Mouse (Mus musculus): ENCODE measurements around the gene Agap3. TPM values are rescaled to one million over a fixed set of nuclear protein-coding genes. Genes with fewer than 3 reads are reported as not detected.

Gene Agap3
- total RNA-seq, 2 experiments from 2014 or later: 44.7 to 49.8 TPM

DNA sequence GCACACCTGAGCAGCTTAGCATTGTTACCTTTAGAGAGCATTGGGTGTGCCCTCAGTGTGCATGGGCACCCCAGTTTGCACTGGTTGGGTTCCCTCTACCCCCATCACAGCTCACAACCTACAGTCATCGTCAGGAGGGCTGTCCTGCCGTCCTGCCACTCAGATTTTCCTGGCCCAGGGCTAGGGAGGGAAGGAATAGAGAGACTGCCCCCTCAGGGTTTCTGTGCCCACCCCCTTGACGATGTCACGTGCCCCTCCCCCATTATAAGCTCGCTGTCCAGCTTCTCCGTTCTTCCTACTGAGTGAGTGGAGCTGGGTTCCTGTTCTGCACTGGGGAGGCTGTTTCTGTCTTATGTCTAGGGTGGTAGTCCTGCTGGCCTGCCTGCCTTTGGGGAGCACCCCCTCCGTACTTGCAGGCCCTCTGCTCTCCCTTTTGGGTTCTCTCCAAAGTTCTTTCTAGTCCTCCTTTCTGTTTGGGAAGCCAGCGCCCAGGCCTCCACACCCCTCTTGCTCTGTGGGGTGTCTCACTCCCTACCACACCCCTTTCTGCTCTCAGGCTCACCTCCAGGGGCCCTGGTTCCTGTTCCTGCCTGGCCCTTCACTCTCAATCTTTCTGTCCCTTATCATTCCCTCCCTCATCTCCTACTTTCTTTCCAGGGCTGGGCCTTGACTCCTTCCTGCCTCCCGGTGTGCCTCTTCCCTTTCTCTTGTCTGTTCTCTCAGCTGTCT lies 25.3 kb upstream of the Agap3 start:
- intact Hi-C loops (cut with DNase I; ENCODE audit: low total_unique reads): no loop called here
- DNase-seq: no peak

GRCm38 (mm10) chr5:24427285-24427633 lies 24.7 kb upstream of the Agap3 start:
- DNase-seq: no peak
- intact Hi-C loops (cut with DNase I; ENCODE audit: low total_unique reads): no loop called here

DNA sequence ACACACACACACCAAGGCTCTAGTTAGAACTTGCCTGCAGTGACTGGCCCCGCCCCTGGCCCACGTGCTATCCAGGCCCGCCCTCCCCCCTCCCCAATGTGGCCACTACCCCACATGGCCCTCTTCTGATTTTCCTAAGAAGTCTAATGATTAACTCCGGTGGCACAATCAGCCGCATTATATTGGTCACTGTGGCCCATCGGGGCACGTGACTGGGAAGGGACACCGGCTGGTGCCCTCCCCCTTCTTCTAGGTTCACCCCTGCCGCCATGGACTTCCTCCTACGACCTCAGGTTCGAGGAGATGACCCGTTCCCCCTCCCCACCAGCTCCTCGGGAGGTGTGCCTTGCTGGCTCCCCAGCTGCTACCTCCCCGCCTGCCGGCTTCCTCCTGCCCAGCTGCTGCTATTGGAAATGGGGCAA lies 24.0 kb upstream of the Agap3 start:
- DNase-seq: no peak
- intact Hi-C loops (cut with DNase I; ENCODE audit: low total_unique reads): no loop called here

DNA sequence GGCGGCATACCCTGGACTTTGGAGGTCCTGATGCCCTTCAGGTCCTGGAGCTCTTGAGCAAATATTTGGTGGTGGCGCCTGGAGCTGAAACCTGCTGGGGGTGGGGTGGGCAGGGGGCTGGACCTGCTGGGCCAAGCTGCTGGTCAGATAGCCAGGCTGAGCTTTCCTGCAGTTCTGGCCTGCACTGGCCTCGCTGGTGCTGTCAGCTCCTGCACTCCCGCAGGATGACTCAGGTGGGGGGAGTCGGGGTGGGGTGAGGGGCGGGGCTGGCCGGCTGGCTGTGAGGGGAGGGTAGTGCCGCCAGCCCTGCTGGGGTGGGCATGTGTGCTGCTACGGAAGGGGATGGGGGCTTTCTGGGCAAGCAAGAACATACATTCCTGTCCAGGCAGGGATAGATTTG lies 23.4 kb upstream of the Agap3 start:
- intact Hi-C loops (cut with DNase I; ENCODE audit: low total_unique reads): no loop called here
- DNase-seq: no peak

DNA sequence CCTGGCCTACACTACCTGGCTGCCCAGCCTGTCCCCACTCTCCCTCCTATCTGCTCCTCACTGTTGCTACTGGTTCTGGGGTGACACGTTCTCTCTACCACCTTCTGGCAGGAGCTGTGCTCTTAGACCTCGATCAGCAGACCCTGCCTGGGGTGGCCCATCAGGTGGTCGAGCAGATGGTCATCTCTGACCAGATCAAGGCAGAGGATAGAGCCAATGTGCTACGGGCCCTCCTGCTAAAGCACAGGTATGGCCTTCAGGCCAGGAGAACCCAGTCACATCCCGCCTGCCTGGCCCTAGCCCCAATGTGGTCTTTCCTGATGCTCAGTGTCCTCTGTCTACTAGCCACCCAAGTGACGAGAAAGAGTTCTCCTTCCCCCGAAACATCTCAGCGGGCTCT lies 18.0 kb upstream of the Agap3 start:
- DNase-seq: no peak
- intact Hi-C loops (cut with DNase I; ENCODE audit: low total_unique reads): no loop called here

- no peak for DNase-seq
Measured at GRCm38 (mm10) chr5:24441187-24441586, 10.8 kb upstream of the Agap3 start.

DNA sequence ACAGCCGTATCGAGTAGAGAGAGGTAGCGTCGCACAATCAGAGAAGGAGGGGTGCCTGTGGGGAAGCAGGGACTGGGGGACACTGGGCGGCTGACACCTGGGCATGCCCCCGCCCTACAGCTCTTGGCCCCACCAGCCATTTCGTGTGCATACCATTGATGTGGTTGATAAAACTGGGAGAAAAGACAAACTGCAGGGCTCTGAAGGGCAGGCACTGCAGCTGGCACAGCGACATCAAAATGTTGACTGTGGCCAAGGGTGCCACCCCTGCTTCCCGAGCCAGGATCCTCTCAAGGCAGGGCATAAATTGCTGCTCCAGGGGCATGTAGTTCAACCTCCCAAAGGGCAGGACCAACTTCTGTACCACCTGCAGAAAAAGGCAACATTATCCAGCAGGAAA lies 9.9 kb upstream of the Agap3 start:
- DNase-seq: no peak
- intact Hi-C loops (cut with DNase I; ENCODE audit: low total_unique reads): no loop called here

More at GRCm38 (mm10) chr5:24441187-24441586, 10.8 kb upstream of the Agap3 start:
- intact Hi-C loops (cut with DNase I; ENCODE audit: low total_unique reads): no loop called here

GRCm38 (mm10) chr5:24443204-24443603 lies 8.8 kb upstream of the Agap3 start:
- intact Hi-C loops (cut with DNase I; ENCODE audit: low total_unique reads): no loop called here
- no peak for DNase-seq

GRCm38 (mm10) chr5:24443927-24444326 lies 8.1 kb upstream of the Agap3 start:
- DNase-seq: no peak
- intact Hi-C loops (cut with DNase I; ENCODE audit: low total_unique reads): no loop called here

GRCm38 (mm10) chr5:24444746-24445427 lies 7.1 kb upstream of the Agap3 start, which contains the start of gene Fastk:
Gene Fastk, minus strand, starts transcription at chr5:24445287.
- intact Hi-C loops (cut with DNase I; ENCODE audit: low total_unique reads): no loop called here
- peak; percentile 96 for DNase-seq

GRCm38 (mm10) chr5:24445428-24446080 lies 6.4 kb upstream of the Agap3 start:
- DNase-seq: no peak
- intact Hi-C loops (cut with DNase I; ENCODE audit: low total_unique reads): no loop called here

DNA sequence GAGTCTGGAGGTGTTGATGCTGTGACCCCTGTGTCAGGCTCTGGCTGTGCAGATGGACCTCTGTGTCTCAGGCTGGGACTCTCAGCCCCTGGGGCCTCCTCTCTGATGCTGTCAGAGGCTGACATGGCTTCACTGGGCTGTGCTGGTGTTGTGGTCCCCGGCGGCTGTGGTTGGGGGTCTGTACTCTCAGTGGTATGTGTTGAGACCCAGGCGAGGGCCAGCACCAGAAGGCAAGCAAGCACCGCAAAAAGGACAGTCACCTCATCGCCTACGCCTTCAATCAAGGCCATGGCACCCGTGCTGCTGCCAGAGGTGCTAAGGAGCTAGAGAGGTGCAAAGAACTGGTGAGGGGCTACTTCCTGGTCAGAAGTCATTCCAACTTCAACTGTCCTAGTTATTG lies 5.3 kb upstream of the Agap3 start:
- intact Hi-C loops (cut with DNase I; ENCODE audit: low total_unique reads): no loop called here
- no peak for DNase-seq

- intact Hi-C loops (cut with DNase I; ENCODE audit: low total_unique reads): no loop called here
- peak; percentile 77 for DNase-seq
Measured at GRCm38 (mm10) chr5:24447624-24448298, 4.2 kb upstream of the Agap3 start, which contains the start of gene Tmub1. Gene Tmub1, minus strand, starts transcription at chr5:24447854.

DNA sequence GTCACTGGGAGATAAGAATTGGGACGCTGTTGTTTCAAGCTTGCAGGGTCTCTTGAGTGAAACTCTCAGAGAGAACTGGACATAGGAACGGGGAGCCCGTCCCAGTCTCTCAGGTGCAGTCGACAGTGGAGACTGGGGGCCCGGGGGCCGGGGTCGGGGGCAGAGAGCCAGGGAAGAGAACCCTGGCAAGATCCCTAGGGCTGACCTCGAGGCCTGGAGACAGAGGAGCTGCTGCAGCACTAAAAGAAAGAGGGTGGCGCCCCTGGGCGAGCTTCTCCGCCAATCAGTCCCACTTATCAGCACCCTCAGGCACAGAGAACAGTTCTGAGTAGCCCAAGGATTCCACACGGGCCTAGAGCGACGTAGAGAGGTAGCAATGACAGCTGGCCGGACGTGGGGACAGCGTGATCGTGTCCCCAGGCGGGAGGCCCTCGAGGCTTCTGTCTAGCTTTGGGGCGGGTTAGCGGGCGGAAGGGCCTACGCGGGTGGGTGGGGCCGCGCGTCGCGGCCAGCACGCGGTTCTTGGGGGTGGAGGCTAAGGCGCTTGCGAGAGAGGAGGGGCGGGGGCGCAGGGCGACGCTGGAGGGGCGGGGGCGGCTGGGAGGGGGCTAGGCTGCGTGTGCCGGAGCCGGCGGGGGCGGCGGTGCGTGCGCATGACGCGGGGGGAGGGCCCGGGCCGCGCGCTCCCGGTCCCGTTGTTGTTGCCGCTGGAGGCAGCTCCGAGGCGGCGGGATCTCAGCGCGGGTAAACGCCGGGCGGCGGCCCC lies 530 bp upstream of the Agap3 start:
- peak; percentile 91 for DNase-seq
- intact Hi-C loops (cut with DNase I; ENCODE audit: low total_unique reads): no loop called here

DNA sequence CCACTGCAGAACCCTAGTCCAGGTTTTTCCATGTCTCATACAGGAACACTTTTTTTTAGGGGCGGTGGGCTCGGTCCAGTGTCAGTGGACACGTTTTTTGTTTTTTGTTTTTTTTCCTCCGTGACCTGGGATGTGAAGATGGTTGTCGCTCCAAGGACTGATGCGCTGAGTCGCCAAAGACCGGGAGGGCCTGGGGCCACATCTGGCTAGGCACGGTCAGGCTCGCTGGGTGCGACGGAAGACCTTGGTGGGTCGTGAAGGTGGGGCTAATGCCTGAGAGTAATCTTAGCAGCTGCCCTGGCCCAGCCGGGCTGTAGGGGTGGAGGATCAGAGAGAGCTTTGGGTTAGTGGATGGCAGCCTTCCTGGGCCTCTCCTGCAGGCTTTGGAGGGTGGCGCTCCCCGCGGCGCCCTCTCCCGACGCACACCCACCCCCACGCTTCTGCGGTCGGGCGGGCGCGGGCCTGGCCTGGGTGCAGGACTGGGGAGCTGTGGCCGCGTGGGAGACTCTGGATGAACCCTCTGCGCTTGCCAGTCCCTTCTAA lies 785 bp downstream of the Agap3 start:
- peak; percentile 47 for DNase-seq
- intact Hi-C loops (cut with DNase I; ENCODE audit: low total_unique reads): no loop called here

DNA sequence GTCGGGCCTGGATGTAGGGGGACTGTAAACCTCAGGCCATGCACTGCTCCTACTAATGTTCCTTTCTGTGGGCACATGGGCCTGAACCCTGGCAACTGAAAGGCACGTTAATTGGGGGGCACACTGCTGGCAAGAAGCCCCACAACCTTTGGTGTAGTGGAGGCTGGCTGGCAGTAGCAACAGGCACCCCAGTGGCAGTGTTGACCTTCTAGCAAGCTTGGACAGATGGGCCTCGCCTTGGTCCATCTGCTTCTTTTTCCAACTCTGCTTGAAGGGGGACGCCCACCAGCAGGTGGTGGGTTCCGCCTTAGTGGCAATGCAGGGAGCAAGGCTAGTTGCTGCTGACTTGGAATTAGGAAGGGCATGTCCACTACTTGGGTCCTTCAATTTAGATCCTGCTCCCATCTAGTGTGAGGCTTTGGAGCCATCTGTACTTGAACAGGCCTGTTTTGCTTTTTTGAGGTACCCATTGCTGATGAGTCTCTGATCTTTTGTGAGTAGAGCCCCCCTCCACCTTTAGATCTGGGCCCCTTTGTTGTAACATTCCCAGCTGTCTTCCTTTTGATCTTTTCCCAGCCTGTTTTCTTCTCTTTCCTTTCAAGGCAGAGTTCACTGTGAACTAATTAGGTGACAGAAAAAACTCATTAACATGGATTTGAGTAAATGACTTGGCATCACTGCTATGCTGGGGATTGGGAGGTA lies 1.5 kb downstream of the Agap3 start:
- intact Hi-C loops (cut with DNase I; ENCODE audit: low total_unique reads): no loop called here
- no peak for DNase-seq

DNA sequence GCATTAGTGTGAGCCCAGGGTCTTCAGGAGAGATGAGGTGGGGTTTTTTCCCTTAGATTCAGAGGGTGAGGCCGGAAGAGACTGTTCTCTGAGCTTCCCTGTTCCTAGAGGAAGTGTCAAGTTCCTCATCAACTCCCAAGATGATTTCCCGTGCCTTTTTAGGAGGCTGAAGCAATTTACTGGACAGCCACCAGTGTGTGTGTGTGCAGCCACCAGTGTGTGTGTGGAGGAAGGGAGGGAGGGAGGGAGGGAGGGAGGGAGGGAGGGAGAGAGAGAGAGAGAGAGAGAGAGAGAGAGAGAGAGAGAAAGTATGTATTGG lies 2.0 kb downstream of the Agap3 start:
- intact Hi-C loops (cut with DNase I; ENCODE audit: low total_unique reads): no loop called here
- no peak for DNase-seq

GRCm38 (mm10) chr5:24455076-24455475 lies 3.1 kb downstream of the Agap3 start:
- intact Hi-C loops (cut with DNase I; ENCODE audit: low total_unique reads): no loop called here
- no peak for DNase-seq

- intact Hi-C loops (cut with DNase I; ENCODE audit: low total_unique reads): no loop called here
- DNase-seq: no peak
Measured at GRCm38 (mm10) chr5:24455613-24456012, 3.6 kb downstream of the Agap3 start.

All from gastrocnemius, postnatal 14 days (tissue).